Mouse (Mus musculus): ENCODE measurements around the gene Gm20479. TPM values are rescaled to one million over a fixed set of nuclear protein-coding genes. Genes with fewer than 3 reads are reported as not detected.

The Gm20479 gene
- polyA plus RNA-seq (2015; fragmentation: Nextera tagmentation; extraction: Ambion mirVana), result 0.53 TPM in 1 of 2 replicates, not detected in the other

GRCm38 (mm10) chr7:27356861-27357594 lies at the start of gene Gm20479:
Gm20479 (minus strand) TSS chr7:27357419.
- ATAC-seq, result no peak
- WGBS, result 4% methylated on average over 27 of the region's 27 CpGs
- Histone ChIP-seq H3K27me3 (peaks cover 34% of the 10 kb centered on the region), H3K4me1 (replicated peaks) (peaks cover 39% of the 10 kb centered on the region), H3K9ac (replicated peaks) (peak within 1 kb of the TSS; percentile 77), H3K27ac (no peak within 1 kb of the TSS), H3K36me3 (peaks cover 17% of the 10 kb centered on the region), H3K9me3 (no peaks in the 10 kb centered on the region), H3K4me3 (replicated peaks) (peak within 1 kb of the TSS; percentile 67), H3K4me2 (replicated peaks) (peak within 1 kb of the TSS; percentile 71)

GRCm38 (mm10) chr7:27406481-27406880 lies 49.3 kb upstream of the Gm20479 start:
- Histone ChIP-seq H3K4me1 (replicated peaks) (peaks cover 12% of the 10 kb centered on the region), H3K9me3 (peaks cover 9% of the 10 kb centered on the region), H3K9ac (replicated peaks) (no peak overlapping the region), H3K36me3 (no peaks in the 10 kb centered on the region), H3K27ac (no peak overlapping the region), H3K4me2 (replicated peaks) (no peak overlapping the region), H3K4me3 (replicated peaks) (no peak overlapping the region), H3K27me3 (peaks cover 94% of the 10 kb centered on the region)
- ATAC-seq, result no peak
- 84% methylated on average over 7 of the region's 7 CpGs for WGBS

DNA sequence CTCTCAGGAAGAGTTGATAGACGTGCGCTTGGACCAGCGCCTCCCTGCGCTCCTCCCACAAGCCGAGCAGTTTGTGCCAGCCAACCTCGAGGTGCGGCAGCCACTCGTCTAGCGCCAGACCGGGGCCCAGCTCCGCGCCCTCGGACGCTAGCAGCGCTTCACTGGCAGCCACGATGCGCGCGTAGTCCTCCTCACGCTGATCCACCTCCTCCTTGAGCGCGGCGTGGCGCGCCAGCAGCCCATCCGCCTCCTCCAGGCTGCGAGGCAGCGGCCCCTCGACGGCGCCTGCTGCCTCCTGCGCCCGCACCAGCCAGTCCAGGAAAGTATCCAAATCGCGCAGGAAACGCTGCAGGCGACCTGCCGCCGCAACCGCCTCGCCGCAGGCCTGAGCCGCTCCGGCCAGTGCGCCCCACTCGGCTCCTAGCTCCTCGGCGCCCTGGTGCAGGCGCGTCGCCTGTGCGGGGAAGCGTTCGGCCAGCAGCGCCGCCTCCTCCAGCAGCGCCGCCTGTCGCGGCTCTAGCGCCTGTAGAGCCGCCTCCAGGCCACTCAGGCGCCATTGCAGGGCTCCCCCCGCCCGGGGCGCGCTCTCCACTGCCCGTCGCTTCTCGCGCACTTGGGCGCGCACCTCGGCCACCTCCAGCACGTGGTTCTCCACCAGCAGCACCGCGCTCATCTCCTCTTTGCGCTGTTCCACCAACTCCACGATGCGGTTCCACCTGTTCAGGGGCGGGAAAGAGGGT lies 47.2 kb upstream of the Gm20479 start:
- H3K9me3 ChIP-seq, result peaks cover 9% of the 10 kb centered on the region
- H3K4me1 ChIP-seq (replicated peaks), result peaks cover 12% of the 10 kb centered on the region
- no peak overlapping the region for H3K9ac ChIP-seq (replicated peaks)
- WGBS, result 7% methylated on average over 75 of the region's 81 CpGs
- H3K36me3 ChIP-seq, result no peaks in the 10 kb centered on the region
- peaks cover 95% of the 10 kb centered on the region for H3K27me3 ChIP-seq
- H3K4me2 ChIP-seq (replicated peaks), result peak overlapping the region; percentile 22; the same call in 1 of the 2 replicates
- peak overlapping the region; percentile 16; the same call in 1 of the 2 replicates for H3K4me3 ChIP-seq (replicated peaks)
- no peak overlapping the region for H3K27ac ChIP-seq
- 0 out of 2 replicates have a peak, but pooled peaks have one; percentile 22 for ATAC-seq

DNA sequence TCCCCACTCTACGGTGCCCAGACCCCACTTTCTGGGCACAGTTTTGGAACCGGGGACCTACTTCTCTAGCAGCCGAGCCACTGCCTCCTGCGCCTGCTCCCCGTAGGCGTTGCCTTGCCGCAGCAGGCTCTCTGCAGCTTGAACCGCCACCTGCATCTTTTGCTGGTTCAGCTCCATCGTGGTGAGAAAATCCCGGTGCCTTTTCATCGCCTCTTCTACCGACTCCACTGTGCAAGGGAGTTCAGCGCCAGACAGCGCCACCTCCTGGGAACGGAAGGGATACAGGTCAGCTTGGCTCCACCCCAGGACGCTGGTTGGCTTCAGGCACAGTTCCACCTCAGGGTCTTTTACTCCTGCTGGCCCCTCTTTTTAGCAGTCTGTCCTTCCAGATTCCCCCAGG lies 45.5 kb upstream of the Gm20479 start:
- WGBS, result 9% methylated on average over 16 of the region's 16 CpGs

GRCm38 (mm10) chr7:27400545-27400944 lies 43.3 kb upstream of the Gm20479 start:
- H3K9me3 ChIP-seq, result peaks cover 4% of the 10 kb centered on the region; the same call in 1 of the 2 replicates
- no peak overlapping the region for H3K9ac ChIP-seq (replicated peaks)
- WGBS, result 80% methylated on average over 7 of the region's 7 CpGs
- H3K4me1 ChIP-seq (replicated peaks), result peaks cover 16% of the 10 kb centered on the region
- no peaks in the 10 kb centered on the region for H3K36me3 ChIP-seq
- no peak overlapping the region for H3K4me3 ChIP-seq (replicated peaks)
- H3K27ac ChIP-seq, result no peak overlapping the region
- no peak for ATAC-seq
- H3K4me2 ChIP-seq (replicated peaks), result no peak overlapping the region
- H3K27me3 ChIP-seq, result peaks cover 93% of the 10 kb centered on the region

More for the DNA sequence above, 45.5 kb upstream of the Gm20479 start:
- Histone ChIP-seq H3K4me3 (replicated peaks) (no peak overlapping the region), H3K4me1 (replicated peaks) (0 out of 2 replicates have a peak, but pooled peaks cover 3% of the 10 kb centered on the region), H3K4me2 (replicated peaks) (no peak overlapping the region), H3K27ac (no peak overlapping the region), H3K27me3 (peaks cover 93% of the 10 kb centered on the region), H3K36me3 (no peaks in the 10 kb centered on the region), H3K9ac (replicated peaks) (0 out of 2 replicates have a peak overlapping the region, but pooled peaks have one; percentile 3), H3K9me3 (peaks cover 9% of the 10 kb centered on the region)
- ATAC-seq, result no peak

DNA sequence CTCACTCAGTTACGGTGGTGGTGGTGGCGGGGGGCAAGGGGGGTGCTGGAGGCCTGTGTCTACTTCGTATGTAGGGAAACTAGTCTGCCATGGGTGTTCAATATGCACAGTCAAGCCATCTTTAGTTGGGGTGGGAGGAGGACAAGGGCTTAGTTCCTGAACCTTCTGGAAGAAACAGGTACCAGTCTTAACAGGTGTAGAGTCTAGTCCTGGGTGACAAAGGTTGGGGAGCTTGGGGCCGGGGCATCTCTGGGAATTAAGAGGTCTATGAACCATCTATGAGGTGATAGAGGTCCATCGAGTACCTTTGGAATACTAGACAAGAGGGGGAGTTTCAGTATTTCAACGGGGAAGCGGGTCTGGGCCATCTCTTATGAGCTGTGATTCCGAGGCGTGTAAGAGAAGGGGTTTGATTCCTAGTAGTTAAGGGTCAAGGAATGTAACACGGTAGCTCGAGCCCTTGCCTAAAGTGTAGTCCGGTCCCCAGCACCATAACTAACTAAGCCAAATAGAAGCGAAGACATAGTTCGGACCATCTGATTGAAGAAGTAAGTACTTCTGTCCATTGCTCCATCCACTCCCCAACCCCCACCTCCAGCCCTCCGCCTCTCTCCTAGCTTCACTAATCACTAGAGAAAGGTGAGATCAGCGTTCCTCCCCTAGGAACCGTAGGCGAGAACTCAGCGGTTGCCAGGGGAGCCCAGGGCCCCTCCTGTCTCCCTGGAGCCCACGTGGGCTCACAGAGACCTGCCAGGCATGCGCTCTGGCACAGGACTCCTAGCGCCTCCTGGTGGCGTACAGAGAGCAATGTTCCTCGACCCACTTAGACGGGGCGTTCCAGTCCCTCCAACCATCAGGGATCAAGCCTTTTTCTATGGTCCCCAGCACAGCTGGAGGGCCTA lies 40.1 kb upstream of the Gm20479 start:
- H3K4me2 ChIP-seq (replicated peaks), result peak overlapping the region; percentile 78
- H3K4me1 ChIP-seq (replicated peaks), result peaks cover 14% of the 10 kb centered on the region
- H3K27ac ChIP-seq, result no peak overlapping the region
- H3K36me3 ChIP-seq, result no peaks in the 10 kb centered on the region
- peak overlapping the region; percentile 52; the same call in 1 of the 2 replicates for H3K4me3 ChIP-seq (replicated peaks)
- H3K9ac ChIP-seq (replicated peaks), result no peak overlapping the region
- peaks cover 95% of the 10 kb centered on the region for H3K27me3 ChIP-seq
- 21% methylated on average over 26 of the region's 26 CpGs for WGBS
- peak; percentile 19; the same call in 1 of the 2 replicates for ATAC-seq
- H3K9me3 ChIP-seq, result no peaks in the 10 kb centered on the region

DNA sequence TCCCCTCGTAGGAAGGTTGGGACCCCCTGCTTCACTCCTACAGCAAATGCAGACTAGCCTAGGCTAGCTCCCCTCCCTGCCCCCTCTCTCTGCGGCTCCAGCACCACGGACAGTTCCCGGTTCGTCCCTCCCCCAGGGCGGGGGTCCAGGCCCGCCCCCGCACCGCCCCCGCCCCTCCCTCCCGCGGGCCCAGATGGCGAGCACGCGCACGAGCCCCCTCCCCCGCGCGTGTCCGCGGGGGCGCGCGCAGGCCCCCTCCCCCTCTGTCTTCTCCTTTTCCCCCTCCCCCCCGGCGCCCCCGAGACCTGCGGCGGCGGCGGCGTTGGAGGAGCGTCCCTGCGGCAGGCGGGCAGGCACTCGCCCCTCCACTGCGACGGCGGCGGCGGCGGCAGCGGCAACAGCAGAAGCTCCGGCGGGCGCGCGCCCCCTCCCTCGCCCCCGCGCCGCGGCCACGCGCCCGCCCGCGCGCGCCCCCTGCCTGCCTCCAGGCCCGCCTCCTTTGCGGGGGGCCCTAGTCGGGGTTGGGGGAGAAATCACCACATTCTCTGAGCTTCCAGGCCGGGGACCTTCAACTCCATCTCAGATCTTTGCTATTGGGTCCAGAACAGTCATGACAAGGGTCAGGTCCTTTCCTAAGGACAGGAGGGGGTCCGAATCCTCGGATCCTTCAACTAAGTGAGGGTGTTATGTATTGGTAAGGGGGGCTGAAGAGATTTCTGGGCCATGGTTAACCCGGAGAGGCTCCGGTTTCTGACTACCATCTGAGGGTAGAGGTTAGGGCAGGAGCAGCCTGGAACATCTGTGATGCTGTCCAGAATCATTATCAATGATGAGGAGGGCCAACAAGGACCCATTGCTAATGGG lies 39.2 kb upstream of the Gm20479 start:
- 2% methylated on average over 21 of the region's 68 CpGs for WGBS
- Histone ChIP-seq H3K9ac (replicated peaks) (peak overlapping the region; percentile 64), H3K36me3 (no peaks in the 10 kb centered on the region), H3K4me1 (replicated peaks) (peaks cover 14% of the 10 kb centered on the region), H3K9me3 (no peaks in the 10 kb centered on the region), H3K4me2 (replicated peaks) (peak overlapping the region; percentile 78), H3K27ac (no peak overlapping the region), H3K4me3 (replicated peaks) (peak overlapping the region; percentile 52), H3K27me3 (peaks cover 95% of the 10 kb centered on the region)
- peak; percentile 74 for ATAC-seq

- Histone ChIP-seq H3K9me3 (no peaks in the 10 kb centered on the region), H3K4me3 (replicated peaks) (peak overlapping the region; percentile 52), H3K4me2 (replicated peaks) (peak overlapping the region; percentile 78), H3K27me3 (peaks cover 95% of the 10 kb centered on the region), H3K27ac (no peak overlapping the region), H3K36me3 (no peaks in the 10 kb centered on the region), H3K4me1 (replicated peaks) (peaks cover 14% of the 10 kb centered on the region), H3K9ac (replicated peaks) (peak overlapping the region; percentile 64; the same call in 1 of the 2 replicates)
- 2% methylated on average over 22 of the region's 22 CpGs for WGBS
- ATAC-seq, result 0 out of 2 replicates have a peak, but pooled peaks have one; percentile 21
These were observed 38.4 kb upstream of the Gm20479 start for GRCm38 (mm10) chr7:27395521-27396183.

DNA sequence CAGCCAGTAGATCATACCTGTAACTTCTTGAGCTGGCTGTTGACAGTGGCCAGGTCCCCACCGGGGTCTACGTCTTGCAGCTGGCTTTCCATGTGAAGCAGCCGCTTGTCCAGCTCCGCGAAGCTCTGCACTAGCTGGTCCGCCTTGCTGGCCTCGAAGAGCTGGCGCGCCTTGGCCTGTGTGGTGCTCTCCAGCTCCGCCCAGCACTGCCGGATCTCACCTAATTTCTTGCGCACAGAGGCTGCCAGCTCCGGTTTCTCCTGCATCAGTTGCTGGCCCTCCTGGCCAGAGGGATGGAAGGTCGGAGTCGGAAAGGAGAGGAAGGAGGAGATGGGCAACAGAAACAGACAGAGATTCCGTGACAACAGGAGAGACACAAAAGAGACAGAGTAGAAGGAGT lies 34.2 kb upstream of the Gm20479 start:
- Histone ChIP-seq H3K9me3 (no peaks in the 10 kb centered on the region), H3K4me3 (replicated peaks) (no peak overlapping the region), H3K27ac (no peak overlapping the region), H3K27me3 (peaks cover 62% of the 10 kb centered on the region), H3K4me2 (replicated peaks) (no peak overlapping the region), H3K36me3 (no peaks in the 10 kb centered on the region), H3K9ac (replicated peaks) (no peak overlapping the region), H3K4me1 (replicated peaks) (peaks cover 8% of the 10 kb centered on the region)
- ATAC-seq, result no peak
- 49% methylated on average over 16 of the region's 16 CpGs for WGBS

- Histone ChIP-seq H3K36me3 (no peaks in the 10 kb centered on the region), H3K4me2 (replicated peaks) (no peak overlapping the region), H3K9me3 (no peaks in the 10 kb centered on the region), H3K9ac (replicated peaks) (no peak overlapping the region), H3K4me3 (replicated peaks) (no peak overlapping the region), H3K27me3 (peaks cover 40% of the 10 kb centered on the region), H3K27ac (no peak overlapping the region), H3K4me1 (replicated peaks) (0 out of 2 replicates have a peak, but pooled peaks cover under 1% of the 10 kb centered on the region)
- no peak for ATAC-seq
- WGBS, result 75% methylated on average over 6 of the region's 6 CpGs
These were observed 32.0 kb upstream of the Gm20479 start for GRCm38 (mm10) chr7:27389213-27389612.
